ENCODE assay signal across 7 mouse cellular contexts in the genomic region with DNA sequence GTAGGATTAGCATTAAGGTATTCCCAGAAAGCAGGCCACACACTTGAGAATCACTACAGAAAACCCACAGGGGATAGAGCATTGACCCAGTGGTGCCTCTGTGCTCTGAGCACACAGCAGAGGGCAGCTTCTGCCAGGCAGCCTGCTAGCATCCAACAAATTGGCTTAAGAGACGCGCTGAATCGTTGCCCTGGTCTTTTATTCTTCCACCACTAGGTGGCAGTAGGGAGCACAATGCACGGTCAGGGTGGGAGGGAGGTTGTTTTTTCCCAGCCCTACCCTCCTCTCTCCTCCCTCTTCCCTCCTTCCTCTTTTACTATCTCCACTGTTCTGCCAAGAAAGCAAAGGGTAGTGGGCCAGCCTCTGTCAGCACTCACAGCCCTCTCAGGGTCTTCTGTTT.
DNase-seq lines count a peak whose midpoint lies in the region; TF ChIP-seq lines count a peak whose summit lies in the region.

No protein-coding gene starts in this region.

- peak; percentile 39 for TF ChIP-seq RAD21 in MEL (IDR thresholded peaks at IDR 0.05; ENCODE audit: low read depth, low read length)

- under 1% methylated on average over 4 of the region's 4 CpGs for WGBS in hindbrain, embryonic 10.5 days

- no peaks in the 10 kb centered on the region for H3K4me1 ChIP-seq in MEL (ENCODE audit: control insufficient read depth in 1 of 2, insufficient read depth in 2 of 2, low read length in 2 of 2)
- peaks cover 11% of the 10 kb centered on the region for H3K4me1 ChIP-seq in hindbrain, embryonic 10.5 days (replicated peaks)

- H3K4me3 ChIP-seq in MEL (ENCODE audit: control insufficient read depth in 1 of 2, insufficient read depth in 1 of 2, low read depth in 2 of 2, low read length in 2 of 2) = no peak overlapping the region
- no peak overlapping the region for H3K4me3 ChIP-seq in hindbrain, embryonic 10.5 days

- no peaks in the 10 kb centered on the region; a peak in 2 of 4 replicates for H3K27me3 ChIP-seq in MEL (ENCODE audit: control insufficient read depth in 1 of 2, insufficient read depth in 2 of 2, low read length in 2 of 2)
- peaks cover 56% of the 10 kb centered on the region for H3K27me3 ChIP-seq in hindbrain, embryonic 10.5 days (ENCODE audit: insufficient read depth, poor library complexity, severe bottlenecking)

- H3K79me2 ChIP-seq in MEL (ENCODE audit: control insufficient read depth, insufficient read depth, low read length, poor library complexity) = no peaks in the 10 kb centered on the region

- H3K9ac ChIP-seq in MEL (ENCODE audit: control insufficient read depth, low read depth, low read length, poor library complexity, severe bottlenecking) = no peak overlapping the region

- H3K27ac ChIP-seq in MEL (ENCODE audit: control insufficient read depth, low read depth, low read length) = no peak overlapping the region
- H3K27ac ChIP-seq in hindbrain, embryonic 10.5 days = peak overlapping the region; percentile 1; the same call in 1 of the 2 replicates

- H3K36me3 ChIP-seq in MEL (ENCODE audit: control insufficient read depth in 1 of 2, insufficient read depth in 2 of 2, low read length in 2 of 2) = no peaks in the 10 kb centered on the region; a peak in 1 of 4 replicates
- no peaks in the 10 kb centered on the region for H3K36me3 ChIP-seq in hindbrain, embryonic 10.5 days

- peak; percentile 83 for DNase-seq in MEL (ENCODE audit: low read depth, low spot score)
- DNase-seq in brain, adult 2 months (ENCODE audit: low read depth, low spot score) = peak; percentile 80
- peak; percentile 51 for DNase-seq in fibroblast of lung, adult 2 months (ENCODE audit: low read depth)
- DNase-seq in hindbrain, embryonic 10.5 days (ENCODE audit: low spot score) = peak; percentile 64
- DNase-seq in layer of hippocampus, adult 8-10 months (ENCODE audit: low spot score in 2 of 2) = peak; percentile 42 to 61
- DNase-seq in lung, postnatal 25 days (ENCODE audit: low spot score) = peak; percentile 39
- peak; percentile 89 for DNase-seq in retina, postnatal 7 days (ENCODE audit: low read depth, low spot score)

- no peak for TF ChIP-seq POLR2A in MEL (IDR thresholded peaks at IDR 0.05; ENCODE audit: control insufficient read depth in 1 of 2, insufficient read depth in 1 of 2, low read depth in 1 of 2, low read length in 2 of 2, poor library complexity in 1 of 2)

- H3K9me3 ChIP-seq in MEL (replicated peaks; ENCODE audit: insufficient read depth, low read length) = no peaks in the 10 kb centered on the region
- H3K9me3 ChIP-seq in hindbrain, embryonic 10.5 days = no peaks in the 10 kb centered on the region

- TF ChIP-seq EP300 in MEL (IDR thresholded peaks at IDR 0.05; ENCODE audit: low read depth in 1 of 2, low read length in 2 of 2) = no peak

- peak; percentile 82 to 96 (median 91) for TF ChIP-seq CTCF in MEL (IDR thresholded peaks at IDR 0.05 in 2 of 3, conservative IDR thresholded peaks at IDR 0.05 in 1 of 3; ENCODE audit: control insufficient read depth in 1 of 3, insufficient read depth in 1 of 3, low read depth in 2 of 3, low read length in 3 of 3, poor library complexity in 1 of 3, severe bottlenecking in 1 of 3)

TF ChIP-seq in MEL, 35 proteins besides CTCF, POLR2A, EP300 and RAD21:
- no peak for TF ChIP-seq KAT2A (conservative IDR thresholded peaks at IDR 0.05; ENCODE audit: low read depth, low read length)
- no peak for TF ChIP-seq POLR2AphosphoS5 (IDR thresholded peaks at IDR 0.05; ENCODE audit: borderline replicate concordance, low read depth, low read length)
- peak; percentile 76 for TF ChIP-seq SMC3 (IDR thresholded peaks at IDR 0.05; ENCODE audit: low read depth, low read length)
- TF ChIP-seq ETS1 (IDR thresholded peaks at IDR 0.05; ENCODE audit: low read depth, low read length) = no peak
- no peak for TF ChIP-seq TAL1 (IDR thresholded peaks at IDR 0.05; ENCODE audit: low read length)
- TF ChIP-seq ELF1 (IDR thresholded peaks at IDR 0.05; ENCODE audit: low read depth, low read length) = no peak
- no peak for TF ChIP-seq E2F4 (IDR thresholded peaks at IDR 0.05; ENCODE audit: borderline replicate concordance, low read depth, low read length)
- TF ChIP-seq CHD1 (IDR thresholded peaks at IDR 0.05; ENCODE audit: low read depth, low read length) = no peak
- no peak for TF ChIP-seq MYB (IDR thresholded peaks at IDR 0.05; ENCODE audit: low read depth, low read length)
- TF ChIP-seq ZMIZ1 (IDR thresholded peaks at IDR 0.05; ENCODE audit: low read depth, low read length) = no peak
- TF ChIP-seq BHLHE40 (IDR thresholded peaks at IDR 0.05; ENCODE audit: borderline replicate concordance, low read depth, low read length) = 0 out of 2 replicates have a peak, but pooled peaks have one; percentile 19
- TF ChIP-seq CHD2 (IDR thresholded peaks at IDR 0.05; ENCODE audit: low read length) = no peak
- no peak for TF ChIP-seq GATA1 (IDR thresholded peaks at IDR 0.05; ENCODE audit: low read depth, low read length)
- TF ChIP-seq MAFK (IDR thresholded peaks at IDR 0.05; ENCODE audit: borderline replicate concordance, low read depth, low read length) = no peak

Comparison
In these comparisons a context has a peak if more than half of its experiments do, and no peak if none do; other contexts are left out.
1. DNase-seq: peak in every context shown above with its lines; median percentile 89 in retina, postnatal 7 days; 83 in MEL; 80 in brain, adult 2 months; 64 in hindbrain, embryonic 10.5 days; 52 in layer of hippocampus, adult 8-10 months; 51 in fibroblast of lung, adult 2 months; 39 in lung, postnatal 25 days.